Mouse (Mus musculus) left cerebral cortex, postnatal 14 days (tissue): ENCODE data around the gene Gm14743. TPM values are rescaled to one million over a fixed set of nuclear protein-coding genes. Genes with fewer than 3 reads are reported as not detected.
"Not testable (repeated sequence)": the region's sequence is repeated elsewhere in the genome, so short reads cannot be mapped to it uniquely, and the experiment has no call there.

Experiments
- DNase-seq, 2 experiments: peaks; one replicate each; pipeline ENCODE4 v3.0.0; 2021 to 2022; ENCODE audit warnings: low spot score in 2 of 2, mixed read lengths in 1 of 2
- intact Hi-C: fragments of 180-260 bp; cut with DNase I; formaldehyde crosslinking; loops from one replicate; pipeline ENCODE4 v1.15.1; 2025
- long read RNA-seq, 2 experiments: library from polyadenylated mRNA; stranded (forward); transcript quantifications; one replicate each; pipeline ENCODE4 v2.0.0; 2021
- total RNA-seq, 2 experiments: library from RNA; stranded (reverse); gene quantifications; 2 replicates each; pipeline ENCODE4 v1.2.3; 2021

Gene Gm14743
- not detected for total RNA-seq
- long read RNA-seq, experiment 1, result 0 reads
- long read RNA-seq, experiment 2, result 0 reads

- intact Hi-C loops, DNase-seq: not testable (repeated sequence)
Observed at GRCm38 (mm10) chrX:78245821-78246220, at the start of gene Gm14743. Gene Gm14743 (minus strand): TSS chrX:78245921.

- no peak for DNase-seq
Observed at GRCm38 (mm10) chrX:78202829-78203228, 42.9 kb downstream of the Gm14743 start.

GRCm38 (mm10) chrX:78202220-78202619 lies 43.5 kb downstream of the Gm14743 start:
- intact Hi-C loops, DNase-seq: not testable (repeated sequence)

More at GRCm38 (mm10) chrX:78202829-78203228, 42.9 kb downstream of the Gm14743 start:
- intact Hi-C loops, result no loop called here

Other genes with a start within 250 kb of the Gm14743 start
- gene Obp1a, start 154.5 kb downstream of the Gm14743 start, total RNA-seq, result not detected
- not detected for gene Gm5938, start 120.5 kb downstream of the Gm14743 start, total RNA-seq
- not detected for gene Obp1b, start 59.1 kb downstream of the Gm14743 start, total RNA-seq
- not detected for gene 4930480E11Rik, start 123.7 kb upstream of the Gm14743 start, total RNA-seq